Mouse (Mus musculus) cerebellum, adult 18-20 months (tissue): ENCODE measurements around the gene Atp6v0e2.

Experiments
- DNase-seq, 2 experiments: peaks; one replicate each; pipeline ENCODE4 v3.0.0; 2021

Atp6v0e2 gene

DNA sequence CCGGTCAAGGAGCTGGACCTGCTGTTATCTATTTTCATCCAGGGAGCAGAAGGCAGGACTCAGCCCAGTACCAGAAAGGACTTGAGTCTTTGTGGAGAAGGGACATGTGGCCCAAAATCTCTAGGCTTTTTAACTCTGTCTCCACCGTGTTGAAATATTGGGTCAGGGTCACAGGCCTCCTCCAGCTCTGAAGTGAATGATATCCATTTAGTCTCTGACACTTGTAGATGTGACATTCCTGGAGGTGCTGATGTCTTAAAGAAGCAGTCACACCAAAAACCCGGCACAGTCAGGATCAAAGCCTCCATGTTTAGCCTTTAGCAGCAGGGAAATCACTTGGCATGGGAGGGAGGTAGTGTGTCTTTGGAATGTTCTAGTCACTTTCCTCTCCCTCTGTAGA lies 3.3 kb downstream of the Atp6v0e2 start:
- no peak for DNase-seq

DNA sequence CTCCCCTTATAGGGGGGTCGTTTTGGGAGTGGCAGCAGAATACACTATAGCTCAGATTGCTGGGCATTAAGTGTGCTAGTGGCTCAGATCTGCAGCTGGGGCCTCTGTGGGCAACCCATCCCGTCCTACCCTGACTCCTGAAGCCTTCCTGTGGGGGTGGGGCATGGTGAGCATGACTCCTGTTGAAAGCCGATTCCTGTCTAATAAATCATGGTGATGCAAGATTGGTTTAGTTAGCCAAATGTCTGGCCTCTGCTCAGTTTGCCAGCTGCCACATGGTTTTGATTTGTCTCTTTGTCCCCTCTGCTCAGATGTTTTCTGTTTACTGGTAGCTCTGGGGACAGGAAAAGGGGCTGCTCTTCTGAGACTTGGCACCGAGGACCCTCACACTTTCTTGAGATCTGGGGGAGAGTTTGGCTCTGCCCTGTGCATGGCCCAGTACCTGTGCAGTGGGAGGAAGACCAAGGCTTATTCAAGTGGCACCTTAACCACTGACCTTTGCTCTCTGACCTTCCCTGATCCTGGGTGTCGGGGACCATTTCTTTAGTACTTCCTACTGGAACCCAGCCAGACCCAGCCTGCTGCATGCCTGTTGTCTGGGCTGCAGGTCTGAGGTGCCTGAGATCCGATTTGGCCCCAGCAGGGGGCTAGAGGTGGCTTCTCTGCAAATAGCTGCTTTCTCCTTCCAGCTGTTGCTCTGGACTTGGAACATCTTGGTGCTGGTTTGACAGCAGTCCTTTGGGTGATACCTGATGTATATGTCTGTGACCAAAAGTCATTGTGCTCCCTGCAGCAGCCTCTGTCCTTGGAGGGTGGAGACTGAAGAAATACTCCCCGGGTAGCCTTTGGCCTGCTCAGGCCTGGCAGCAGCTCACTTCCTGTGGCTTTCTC lies 4.4 kb downstream of the Atp6v0e2 start:
- no peak for DNase-seq

DNA sequence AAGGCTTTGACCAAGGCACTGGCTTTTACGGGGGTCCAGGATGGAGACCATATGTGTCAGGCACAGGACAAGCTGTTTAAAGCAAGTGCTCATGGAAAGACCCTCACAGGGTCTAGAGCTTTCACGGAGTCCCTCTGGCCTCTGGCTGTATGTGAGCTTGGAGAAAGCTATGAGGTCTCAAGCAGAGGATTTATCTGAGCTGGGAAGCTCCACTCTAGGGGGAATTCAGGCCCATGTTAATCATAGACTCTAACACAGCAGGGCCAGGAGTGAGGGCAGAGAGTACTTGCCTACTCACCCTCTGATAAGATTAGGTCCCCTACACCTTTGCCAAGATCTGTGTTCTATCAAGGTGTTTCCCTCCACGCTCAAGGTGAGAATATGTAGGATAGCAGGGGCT lies 5.2 kb downstream of the Atp6v0e2 start:
- no peak for DNase-seq

DNA sequence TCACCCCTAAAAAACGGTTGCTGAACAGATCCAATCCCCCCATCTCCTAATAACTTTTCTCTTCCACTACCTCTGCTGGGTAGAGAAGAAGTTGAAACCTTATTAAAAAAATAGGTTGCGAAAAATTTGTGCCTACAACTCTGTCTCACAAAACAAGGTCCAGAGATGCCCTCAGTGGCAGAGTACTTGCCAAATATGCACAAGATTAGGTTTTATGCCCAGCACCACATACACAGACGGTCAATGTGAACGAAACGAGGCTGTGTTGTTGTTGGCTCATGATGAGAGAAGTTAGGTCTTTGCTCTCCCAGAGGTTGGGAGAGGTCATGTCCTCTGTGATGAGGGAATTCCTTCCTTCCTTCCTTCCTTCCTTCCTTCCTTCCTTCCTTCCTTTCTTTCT lies 7.8 kb downstream of the Atp6v0e2 start:
- DNase-seq, result no peak

DNA sequence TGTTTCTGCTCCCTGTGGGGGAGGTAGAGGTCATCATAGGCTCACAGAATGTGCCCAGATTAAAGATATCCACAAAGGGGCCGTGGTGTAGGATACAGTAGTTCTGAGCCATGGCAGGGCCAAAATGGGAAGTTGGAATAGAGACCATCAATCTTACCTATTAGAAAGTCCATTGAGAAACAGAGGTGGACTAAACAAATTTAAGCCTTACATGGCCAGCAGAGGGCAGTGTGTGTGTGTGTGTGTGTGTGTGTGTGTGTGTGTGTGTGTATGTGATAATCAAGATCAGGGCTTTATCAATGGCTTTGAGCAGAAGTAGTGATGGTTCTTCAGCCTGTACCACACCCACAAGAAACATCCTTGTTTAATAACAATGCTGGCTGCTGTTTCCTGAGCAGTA lies 8.9 kb downstream of the Atp6v0e2 start:
- DNase-seq, result peak in 1 of 2 experiments; percentile 54

DNA sequence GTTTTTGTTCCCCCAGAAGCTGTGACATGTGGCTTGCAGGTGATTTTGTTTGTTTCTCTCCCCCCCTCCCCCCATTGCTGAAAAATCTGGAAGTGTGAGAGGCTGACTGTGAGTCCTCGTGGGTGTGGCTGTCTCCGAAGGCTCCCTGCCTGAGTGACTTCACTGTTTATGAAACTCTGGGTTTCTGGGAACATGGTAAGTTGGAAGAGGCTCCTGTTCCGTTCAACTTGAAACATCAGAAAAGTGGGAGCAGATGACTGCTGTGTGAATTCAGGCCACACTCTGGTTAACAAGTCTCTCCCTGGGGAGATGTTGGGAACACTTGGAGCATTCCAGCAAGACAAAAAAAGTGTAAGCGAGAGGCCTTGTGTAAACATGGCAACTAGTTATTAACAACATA lies 9.4 kb downstream of the Atp6v0e2 start:
- no peak for DNase-seq

DNA sequence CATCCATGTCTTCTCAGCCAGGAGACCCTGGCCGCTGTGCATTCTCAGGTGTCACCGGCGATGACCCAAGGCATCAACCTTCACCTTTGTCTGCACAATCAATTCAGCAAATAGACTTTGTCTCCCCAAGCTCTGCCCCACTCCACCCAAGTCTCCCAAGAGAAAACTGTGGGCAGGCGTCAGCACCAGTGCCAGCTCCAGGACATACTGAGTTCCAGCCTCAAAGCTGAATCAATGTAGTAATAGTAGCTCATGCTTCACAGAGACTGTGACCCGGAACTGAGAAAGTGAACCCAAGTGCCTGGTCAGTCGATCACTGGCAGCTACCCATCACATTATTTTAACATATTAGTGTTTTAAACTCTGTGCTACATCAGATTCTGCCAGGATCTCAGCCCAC lies 10.9 kb downstream of the Atp6v0e2 start:
- DNase-seq, result no peak

DNA sequence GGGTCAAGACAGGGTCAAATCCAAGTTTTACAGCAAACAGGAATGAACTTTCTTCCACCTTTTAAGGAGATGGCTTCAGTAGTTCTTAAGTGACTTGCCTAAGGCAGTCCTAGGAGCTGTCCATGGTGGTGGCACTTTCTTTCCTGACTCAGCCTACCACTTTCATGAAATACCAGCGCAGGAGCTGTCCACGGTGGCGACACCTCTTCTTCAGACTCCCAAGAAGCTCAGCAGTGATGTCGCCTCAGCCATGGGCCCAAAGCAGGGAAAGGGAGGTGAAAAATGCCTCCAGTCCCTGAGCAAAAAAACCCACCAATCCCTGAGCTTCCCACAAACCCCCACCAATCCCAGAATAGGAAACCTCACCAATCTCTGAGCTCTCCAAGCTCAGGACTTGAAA lies 15.5 kb downstream of the Atp6v0e2 start:
- no peak for DNase-seq

DNA sequence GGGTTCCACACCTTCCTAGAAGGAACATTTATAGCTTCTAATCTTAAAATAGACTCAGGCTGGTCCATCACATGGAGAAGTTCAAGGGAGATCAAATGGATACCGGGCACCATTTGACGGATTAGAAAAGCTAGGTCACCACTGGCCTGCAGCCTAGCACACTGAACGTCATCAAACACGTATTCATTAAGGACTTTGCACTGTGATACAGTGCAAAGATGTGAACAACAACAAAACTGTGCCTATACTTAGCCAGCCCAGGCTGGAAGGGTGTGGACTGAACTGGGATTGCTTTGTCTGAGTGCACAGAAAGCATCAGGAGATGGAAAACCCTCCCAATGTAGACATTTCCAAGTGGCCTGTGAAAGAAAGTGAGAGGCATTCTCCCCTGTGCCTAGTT lies 16.4 kb downstream of the Atp6v0e2 start:
- DNase-seq, result no peak

DNA sequence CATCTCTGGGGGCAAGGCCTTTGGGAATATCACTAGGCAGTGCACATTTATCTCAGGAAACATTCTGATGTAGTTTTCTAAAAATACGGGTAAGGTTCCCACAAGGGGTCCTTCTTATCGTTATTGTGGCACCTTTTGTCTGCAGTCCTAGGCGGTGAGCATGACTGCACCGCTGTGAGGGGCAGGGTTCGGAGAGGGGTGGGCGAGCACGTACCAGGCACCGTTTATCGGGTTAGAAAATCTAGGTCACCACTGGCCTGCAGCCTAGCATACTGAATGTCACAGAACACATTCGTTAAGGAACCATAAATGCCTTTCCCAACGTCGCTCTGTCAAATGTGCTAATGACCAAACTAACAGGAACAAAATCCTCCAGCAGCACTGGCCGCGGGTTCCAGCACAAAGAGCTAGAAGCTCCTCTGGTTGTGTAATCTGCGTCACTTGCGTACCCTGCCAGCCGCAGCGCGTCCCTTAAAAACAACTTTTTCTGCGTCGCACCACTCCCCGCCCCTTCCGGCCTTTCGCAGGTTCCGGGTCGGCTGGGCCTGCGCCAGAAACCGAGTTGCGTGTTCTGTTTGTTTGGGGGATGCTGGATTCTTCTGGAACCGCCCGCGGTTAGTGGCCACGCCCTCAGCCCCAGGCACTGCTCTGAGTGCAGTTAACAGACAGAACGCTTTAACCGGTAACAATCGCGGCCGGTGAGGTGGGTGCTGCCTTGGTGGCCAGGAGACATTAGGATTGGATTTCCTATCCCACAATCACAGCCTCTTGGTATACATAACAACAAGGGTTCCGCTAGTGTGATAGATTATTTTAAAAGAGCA lies 17.1 kb downstream of the Atp6v0e2 start, which contains the start of gene Lrrc61:
TSS of gene Lrrc61 (plus strand) at position 517 of the 824 bp plus-strand sequence.
- DNase-seq, result peak; percentile 97 to 98

DNA sequence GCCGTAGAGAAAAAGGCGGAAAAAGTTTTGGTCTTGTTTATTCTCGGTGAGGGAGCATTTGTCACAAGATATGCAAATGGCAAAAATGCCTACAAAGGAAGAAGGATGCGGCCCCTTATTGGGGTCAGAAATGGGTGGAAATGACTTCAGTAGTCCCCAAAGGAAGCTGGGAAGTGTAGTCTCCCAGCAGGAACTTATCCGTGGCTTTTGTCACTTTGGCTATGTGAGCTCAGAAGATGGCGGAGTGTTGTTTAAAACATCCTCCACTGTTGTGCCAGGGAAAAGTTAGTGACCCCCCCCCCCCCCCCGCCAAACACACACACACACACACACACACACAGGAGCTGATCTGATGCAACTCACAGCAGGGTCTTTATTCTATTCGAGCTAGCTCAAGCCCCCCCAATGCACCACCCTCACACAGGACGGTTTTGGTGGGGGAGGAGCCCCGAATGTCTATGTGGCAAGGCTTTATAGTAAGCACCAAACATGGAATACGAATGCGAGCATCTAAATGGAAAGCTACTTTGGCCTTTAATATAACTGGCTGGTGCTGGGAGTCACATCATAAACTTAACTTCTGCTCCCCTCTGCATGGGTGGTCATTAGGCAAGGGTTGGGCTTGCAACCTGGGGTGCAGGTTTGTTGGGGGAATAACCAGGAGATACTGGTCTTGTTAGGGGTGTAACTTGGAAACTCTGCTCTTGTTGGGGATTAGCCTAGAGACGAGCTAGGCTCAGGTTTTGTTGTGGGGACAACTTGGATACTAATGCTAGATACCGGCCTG lies 17.9 kb downstream of the Atp6v0e2 start:
- peak; percentile 68 to 83 for DNase-seq

DNA sequence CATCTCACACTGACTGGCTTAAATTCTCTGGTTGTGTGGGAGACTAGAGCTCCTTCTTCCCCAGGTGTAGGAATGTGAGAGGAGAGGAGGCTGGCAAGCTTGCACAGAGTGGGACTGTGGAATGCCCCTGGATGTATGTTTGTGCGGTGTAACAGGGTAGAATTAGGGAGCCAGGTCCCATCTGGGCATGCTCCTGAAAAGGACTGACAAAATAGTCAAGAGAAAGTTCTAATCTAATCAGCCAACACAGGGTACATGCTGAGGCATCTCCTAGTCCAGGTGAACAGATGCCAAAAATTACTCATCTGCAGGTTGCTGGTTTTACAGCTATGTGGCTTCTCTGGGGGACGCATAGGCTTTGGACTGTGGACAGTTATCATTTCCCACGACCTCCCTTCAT lies 18.5 kb downstream of the Atp6v0e2 start:
- no peak for DNase-seq

DNA sequence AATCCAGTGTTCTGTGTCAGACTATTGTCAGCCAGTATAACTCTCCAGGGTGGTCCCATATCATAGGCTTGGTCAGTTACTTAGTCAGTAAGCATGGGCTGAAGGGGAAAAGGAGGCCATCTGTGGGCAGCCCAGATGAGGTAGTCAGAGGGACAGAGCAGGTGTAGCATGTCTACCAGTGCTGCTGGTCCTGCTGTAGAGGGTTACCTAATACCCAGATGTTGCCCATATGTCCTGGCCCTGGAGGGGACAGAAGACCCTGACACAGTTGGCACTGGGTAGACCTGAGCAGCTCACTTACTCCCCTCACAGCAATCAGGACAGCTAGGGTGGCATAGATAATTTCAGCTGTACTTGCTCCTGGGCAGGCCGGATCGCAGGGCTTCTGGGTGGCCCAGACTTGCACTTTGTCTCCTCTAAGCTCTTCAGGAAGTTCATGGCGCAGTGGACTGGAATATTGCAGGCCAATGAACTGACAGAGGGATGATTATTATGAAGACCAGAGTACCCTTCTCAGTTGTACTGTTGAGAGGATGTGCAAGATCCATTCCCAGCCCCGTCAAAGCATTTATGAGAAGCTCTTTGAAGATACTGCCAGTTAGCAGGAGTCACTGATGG lies 28.4 kb downstream of the Atp6v0e2 start:
- DNase-seq, result peak in 1 of 2 experiments; percentile 6

DNA sequence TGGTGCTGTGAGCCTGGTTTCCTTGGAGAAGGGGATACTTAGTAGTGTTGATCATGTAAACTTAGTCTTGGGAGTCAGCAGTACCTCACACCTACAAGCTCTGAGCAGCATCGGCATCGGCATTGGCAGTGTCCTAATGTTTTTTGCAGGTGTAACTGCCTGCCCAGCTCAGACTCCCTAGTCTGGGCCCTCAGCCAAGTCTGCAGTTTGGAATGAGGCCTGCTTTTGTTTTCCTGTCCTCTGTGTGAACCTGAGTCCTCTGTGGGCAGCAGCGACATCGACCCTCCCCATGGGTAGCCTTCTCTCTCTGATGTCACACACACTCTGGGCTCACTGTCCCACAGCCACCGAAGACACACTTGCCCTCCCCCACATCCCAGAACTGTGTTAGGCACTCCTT lies 28.9 kb downstream of the Atp6v0e2 start:
- peak; percentile 57 to 62 for DNase-seq

DNA sequence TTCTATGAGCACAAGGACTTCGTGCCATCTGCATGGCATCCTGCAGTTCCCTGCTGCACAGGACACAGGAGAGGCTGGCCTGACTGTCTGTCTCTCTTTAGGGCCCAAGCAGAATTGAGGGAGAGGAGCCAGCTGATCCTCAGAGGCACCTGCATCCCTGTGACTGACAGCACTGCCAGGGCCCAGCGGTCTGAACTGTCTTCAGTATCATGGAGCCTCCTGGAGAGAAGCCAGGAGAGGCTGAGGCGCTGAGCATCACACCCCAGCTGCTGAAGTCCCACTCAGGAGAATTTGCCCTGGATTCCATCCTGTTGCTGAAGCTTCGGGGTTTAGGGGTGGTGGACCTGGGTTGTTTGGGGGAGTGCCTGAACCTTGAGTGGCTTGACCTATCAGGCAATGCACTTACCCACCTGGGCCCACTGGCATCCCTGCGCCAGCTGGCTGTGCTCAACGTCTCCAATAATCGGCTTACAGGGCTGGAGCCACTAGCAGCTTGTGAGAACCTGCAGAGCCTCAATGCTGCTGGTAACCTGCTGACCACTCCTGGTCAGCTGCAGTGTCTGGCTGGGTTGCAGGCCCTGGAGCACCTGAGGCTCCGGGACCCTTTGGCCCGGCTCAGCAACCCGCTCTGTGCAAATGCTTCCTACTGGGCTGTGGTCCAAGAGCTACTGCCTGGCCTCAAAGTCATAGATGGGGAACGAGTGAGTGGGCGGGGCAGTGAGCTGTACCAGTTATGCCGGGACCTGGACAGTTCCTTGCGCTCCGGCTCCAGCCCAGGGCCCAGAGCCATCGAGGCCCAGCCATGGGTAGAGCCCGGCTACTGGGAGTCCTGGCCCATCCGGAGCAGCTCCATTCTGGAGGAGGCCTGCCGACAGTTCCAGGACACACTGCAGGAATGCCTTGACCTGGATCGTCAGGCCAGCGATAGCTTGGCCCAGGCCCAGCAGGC lies 30.9 kb downstream of the Atp6v0e2 start:
- peak; percentile 53 to 62 for DNase-seq

DNA sequence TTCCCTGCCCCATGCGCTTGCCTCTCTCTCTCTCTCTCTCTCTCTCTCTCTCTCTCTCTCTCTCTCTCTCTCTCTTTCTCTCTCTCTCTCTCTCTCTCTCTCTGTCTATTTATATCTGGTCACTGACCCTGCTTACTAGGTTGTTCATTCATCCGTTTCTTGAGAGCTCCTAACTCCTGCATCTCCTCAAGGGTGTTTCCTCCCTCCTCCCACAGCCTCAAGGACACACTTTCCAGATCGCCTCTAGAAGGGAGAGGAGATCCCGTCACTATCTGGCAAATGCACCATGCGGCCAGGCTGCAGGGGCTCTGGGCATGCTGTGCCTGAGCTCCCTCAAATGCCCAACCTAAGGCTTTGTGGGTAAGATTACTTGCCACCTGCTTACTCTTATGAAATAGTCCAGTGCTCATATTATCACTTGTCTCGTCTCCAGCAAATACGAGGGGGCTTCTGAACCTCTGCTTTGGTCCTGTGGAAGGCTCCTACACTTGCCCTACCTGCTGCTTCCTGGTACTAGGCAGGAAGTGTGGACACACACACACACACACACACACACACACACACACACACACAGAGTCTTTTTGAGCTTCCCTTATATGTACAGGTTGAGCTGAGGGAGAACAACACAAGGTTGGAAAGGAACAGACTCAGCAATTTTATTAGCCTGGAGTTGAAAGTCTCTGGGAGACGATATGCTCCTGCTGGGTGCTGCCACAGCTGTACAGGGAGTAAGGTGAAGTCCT lies 31.8 kb downstream of the Atp6v0e2 start:
- DNase-seq, result peak; percentile 30 to 33

DNA sequence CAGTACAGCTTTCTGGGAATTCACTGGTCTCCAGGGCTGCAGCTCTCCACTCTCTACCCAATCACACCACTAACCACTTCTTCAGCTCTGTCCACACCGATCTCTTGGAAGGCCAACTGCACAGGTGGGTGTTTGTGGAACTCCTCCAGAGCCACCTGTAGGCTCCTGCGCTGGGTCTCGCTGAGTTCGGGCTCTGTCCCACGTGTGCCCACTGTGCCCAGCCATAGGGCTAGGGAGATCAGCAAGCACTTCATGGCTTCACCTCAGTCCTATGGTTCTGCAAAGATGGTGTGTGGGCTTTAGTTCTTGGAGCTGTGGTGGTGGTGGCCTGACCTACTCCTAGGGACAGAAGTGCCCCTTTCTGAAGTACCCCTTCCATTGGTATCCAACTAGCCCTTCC lies 34.6 kb downstream of the Atp6v0e2 start:
- DNase-seq, result no peak

DNA sequence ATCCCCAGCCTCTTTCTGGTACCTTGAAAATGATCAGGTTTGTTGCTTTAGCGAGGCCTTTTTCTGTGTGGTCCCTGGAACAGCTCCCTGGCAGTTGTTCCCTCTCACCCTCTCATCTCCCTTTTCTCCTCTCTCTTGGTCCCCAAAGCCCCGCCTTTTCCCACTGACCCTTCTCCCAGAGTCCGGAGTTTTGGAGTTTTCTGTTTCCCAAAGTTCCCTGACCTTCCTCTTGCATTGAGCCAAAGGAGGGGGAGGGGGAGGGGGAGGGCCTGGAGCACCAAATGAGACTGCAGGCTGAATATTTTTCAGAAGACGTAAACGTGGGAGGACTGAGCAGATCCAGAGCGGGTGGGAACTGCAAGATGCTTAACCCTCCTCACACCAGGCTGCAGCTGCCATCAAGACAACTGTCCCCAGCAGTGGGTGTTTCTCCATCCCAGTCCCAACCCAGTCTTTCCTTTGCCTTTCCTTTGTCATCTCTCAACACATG lies 35.2 kb downstream of the Atp6v0e2 start, which contains the start of gene Rarres2:
TSS of gene Rarres2 (minus strand) at position 218 of the 490 bp plus-strand sequence.
- DNase-seq, result no peak

DNA sequence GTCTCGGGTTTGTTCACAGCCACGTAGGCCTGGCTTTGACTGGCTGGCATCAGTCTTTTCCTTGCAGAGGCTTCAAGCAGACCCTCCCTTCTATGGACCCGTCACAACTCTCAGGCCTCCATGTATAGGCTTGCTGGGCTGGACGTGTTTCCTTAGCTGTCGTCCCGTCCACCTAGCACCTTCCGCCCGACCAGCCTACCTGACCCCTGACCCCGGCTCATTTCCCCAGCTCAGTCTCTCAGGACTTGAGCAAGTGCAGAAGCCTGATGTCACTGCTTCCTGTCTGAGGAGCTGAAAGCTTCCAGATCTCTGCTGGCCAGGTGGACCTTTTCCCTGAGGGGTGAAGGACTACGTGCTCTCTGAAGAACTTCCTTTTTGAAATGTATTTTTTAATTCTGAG lies 35.9 kb downstream of the Atp6v0e2 start:
- DNase-seq, result no peak

DNA sequence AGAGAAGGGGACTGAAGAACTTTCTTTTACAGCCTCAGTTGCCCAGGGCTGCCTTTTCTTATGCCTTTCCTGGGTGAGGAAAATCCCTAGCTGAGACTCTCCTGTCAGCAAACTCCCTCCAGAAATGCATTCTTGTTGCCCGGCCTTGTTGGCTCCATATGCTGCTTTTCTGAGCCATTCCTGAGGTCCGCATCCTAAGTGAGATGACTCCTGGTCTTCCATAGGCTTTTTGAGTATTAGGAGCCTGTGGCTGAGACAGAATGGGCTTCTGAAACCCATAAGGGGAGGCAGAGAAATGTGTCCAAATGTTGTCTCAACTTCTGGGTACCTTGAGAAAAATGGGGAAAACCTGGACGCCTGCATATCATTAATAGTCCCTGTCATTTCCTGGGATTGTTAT lies 36.6 kb downstream of the Atp6v0e2 start:
- no peak for DNase-seq
